Mouse (Mus musculus) lung, postnatal 0 days (tissue): ENCODE measurements around the gene Utf1.

ENCODE experiments used
- CTCF ChIP-seq: IDR thresholded peaks from 2 replicates; pipeline ENCODE4 v1.5.1; 2016; ENCODE audit warnings: antibody characterized with exemption, mild to moderate bottlenecking
- EP300 ChIP-seq: IDR thresholded peaks from 2 replicates; pipeline ENCODE4 v1.6.1; 2016; ENCODE audit warnings: antibody characterized with exemption, mild to moderate bottlenecking, control low read depth

- TF ChIP-seq CTCF (peak; percentile 71), EP300 (no peak)
These were observed 6.3 kb downstream of the Utf1 start for GRCm38 (mm10) chr7:139949893-139950282.
